Mouse (Mus musculus): ENCODE measurements around the gene Mycn. TPM values are rescaled to one million over a fixed set of nuclear protein-coding genes. Genes with fewer than 3 reads are reported as not detected.

Gene Mycn
- polyA plus RNA-seq, 1 experiment from 2014 or later, result 60.7 TPM

GRCm38 (mm10) chr12:12943288-12943687, 1.6 kb upstream of the Mycn start:
- WGBS, result 57% methylated on average over 6 of the region's 6 CpGs
- H3K27ac ChIP-seq (ENCODE audit: low read length), result no peak overlapping the region
- H3K4me1 ChIP-seq (ENCODE audit: control insufficient read depth, insufficient read depth, low read length), result peaks cover 4% of the 10 kb centered on the region; the same call in 1 of the 2 replicates
- no peaks in the 10 kb centered on the region for H3K27me3 ChIP-seq (replicated peaks; ENCODE audit: control insufficient read depth, insufficient read depth, low read length)
- peaks cover 3% of the 10 kb centered on the region; the same call in 1 of the 2 replicates for H3K36me3 ChIP-seq (ENCODE audit: control insufficient read depth, insufficient read depth, low read length)
- H3K9ac ChIP-seq (ENCODE audit: low read depth, low read length), result no peak overlapping the region
- H3K9me3 ChIP-seq (ENCODE audit: control insufficient read depth, low read length), result no peaks in the 10 kb centered on the region
- ATAC-seq, result no peak
- no peak overlapping the region for H3K4me2 ChIP-seq (ENCODE audit: low read depth, low read length)
- no peak overlapping the region for H3K4me3 ChIP-seq (ENCODE audit: low read length)

DNA sequence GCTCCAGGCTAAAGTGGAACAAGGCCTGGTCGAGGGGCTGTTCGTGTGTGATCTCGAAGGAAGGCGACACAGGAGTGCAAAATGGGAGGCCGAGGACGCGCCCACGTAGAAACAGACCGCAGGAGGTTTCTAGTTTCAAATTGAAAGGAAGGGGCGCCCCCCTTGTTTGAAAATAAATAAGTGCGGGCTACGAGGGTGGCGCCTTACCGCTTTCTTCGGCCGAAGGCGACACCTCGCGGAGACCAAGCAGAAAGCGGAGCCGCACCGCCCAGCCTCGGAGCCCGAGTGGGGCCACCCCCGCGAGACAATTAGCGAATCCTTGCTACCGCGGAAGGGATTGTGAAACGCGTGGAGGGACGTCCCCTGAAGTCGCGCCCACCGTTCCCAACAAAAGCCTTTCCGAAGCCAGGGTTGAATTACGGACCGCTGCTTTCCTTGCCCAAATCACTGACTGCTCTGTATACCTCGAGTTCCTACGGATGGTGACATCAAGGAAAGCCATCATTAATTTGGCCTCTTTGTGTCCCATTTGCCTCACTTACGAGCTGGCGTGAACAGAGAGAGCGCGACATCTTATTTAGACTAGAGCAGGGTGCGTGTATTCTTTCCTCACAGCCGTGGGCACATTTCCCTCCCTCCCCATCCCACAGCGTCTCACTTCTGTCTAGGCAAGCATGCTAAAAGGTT, 793 bp upstream of the Mycn start:
- peaks cover 4% of the 10 kb centered on the region; the same call in 1 of the 2 replicates for H3K4me1 ChIP-seq (ENCODE audit: control insufficient read depth, insufficient read depth, low read length)
- H3K36me3 ChIP-seq (ENCODE audit: control insufficient read depth, insufficient read depth, low read length), result peaks cover 3% of the 10 kb centered on the region; the same call in 1 of the 2 replicates
- peak overlapping the region; percentile 92 for H3K4me3 ChIP-seq (ENCODE audit: low read length)
- no peaks in the 10 kb centered on the region for H3K27me3 ChIP-seq (replicated peaks; ENCODE audit: control insufficient read depth, insufficient read depth, low read length)
- peak overlapping the region; percentile 86 for H3K4me2 ChIP-seq (ENCODE audit: low read depth, low read length)
- peak; percentile 55 for ATAC-seq
- H3K9me3 ChIP-seq (ENCODE audit: control insufficient read depth, low read length), result no peaks in the 10 kb centered on the region
- 2% methylated on average over 47 of the region's 47 CpGs for WGBS
- peak overlapping the region; percentile 91 for H3K9ac ChIP-seq (ENCODE audit: low read depth, low read length)
- peak overlapping the region; percentile 86 for H3K27ac ChIP-seq (ENCODE audit: low read length)

DNA sequence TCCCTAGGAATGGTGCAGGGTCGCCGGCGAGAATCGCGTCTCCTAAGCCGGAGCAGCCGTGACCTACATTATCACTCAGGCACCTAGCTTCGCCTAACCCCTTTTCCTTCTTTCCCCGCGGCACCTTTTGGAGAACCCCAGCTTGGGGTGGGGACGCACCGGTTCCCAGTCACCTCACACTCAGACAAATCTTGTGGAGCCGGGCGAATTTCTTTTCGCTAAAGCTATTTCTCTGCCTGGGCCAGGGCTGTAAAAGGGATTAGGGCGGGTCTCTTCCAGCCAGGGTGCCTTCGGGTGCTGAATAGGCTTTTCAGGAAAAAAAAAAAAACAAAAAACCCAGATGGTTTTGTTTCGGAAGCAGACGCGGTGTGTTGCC, 597 bp downstream of the Mycn start:
- H3K4me1 ChIP-seq (ENCODE audit: control insufficient read depth, insufficient read depth, low read length), result peaks cover 12% of the 10 kb centered on the region
- H3K9ac ChIP-seq (ENCODE audit: low read depth, low read length), result peak overlapping the region; percentile 91
- no peaks in the 10 kb centered on the region for H3K9me3 ChIP-seq (ENCODE audit: control insufficient read depth, low read length)
- 0 out of 2 replicates have a peak, but pooled peaks have one; percentile 0 for ATAC-seq
- 0% methylated on average over 20 of the region's 20 CpGs for WGBS
- H3K27ac ChIP-seq (ENCODE audit: low read length), result peak overlapping the region; percentile 89
- H3K4me2 ChIP-seq (ENCODE audit: low read depth, low read length), result peak overlapping the region; percentile 86
- H3K4me3 ChIP-seq (ENCODE audit: low read length), result peak overlapping the region; percentile 92
- no peaks in the 10 kb centered on the region for H3K27me3 ChIP-seq (replicated peaks; ENCODE audit: control insufficient read depth, insufficient read depth, low read length)
- peaks cover 11% of the 10 kb centered on the region for H3K36me3 ChIP-seq (ENCODE audit: control insufficient read depth, insufficient read depth, low read length)

DNA sequence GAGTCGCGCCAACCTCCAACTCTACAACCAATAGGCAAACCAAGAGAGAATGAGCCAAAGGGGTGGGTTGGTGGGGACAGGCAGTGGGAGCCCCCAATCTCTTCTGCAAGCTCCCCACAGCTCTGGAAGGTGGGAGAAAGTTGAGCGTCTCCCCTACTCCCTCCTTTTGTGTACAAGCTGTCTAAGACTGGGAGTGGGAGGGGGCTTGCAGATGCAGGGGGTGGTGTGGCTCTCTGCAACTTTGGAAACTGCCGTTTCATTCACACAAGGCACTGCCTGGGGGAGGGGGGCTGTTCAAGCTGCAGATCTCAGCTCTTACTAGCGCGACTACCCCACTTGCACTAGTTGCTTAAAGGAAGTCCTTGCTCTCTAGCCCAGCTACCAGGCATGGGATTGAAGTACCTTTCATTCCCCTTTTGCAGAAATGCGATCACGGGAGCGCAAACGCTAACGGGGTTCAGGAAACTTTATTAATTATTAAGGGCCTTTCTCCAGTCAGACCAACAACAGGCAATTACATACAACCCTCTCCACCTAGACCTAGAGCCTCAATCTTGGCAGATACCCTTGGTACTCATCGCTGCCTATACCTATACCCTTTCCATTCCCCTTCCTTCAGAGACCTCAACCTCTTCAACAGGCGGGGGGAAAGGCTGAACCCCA, 1.1 kb downstream of the Mycn start:
- H3K4me1 ChIP-seq (ENCODE audit: control insufficient read depth, insufficient read depth, low read length), result peaks cover 12% of the 10 kb centered on the region
- peak overlapping the region; percentile 89 for H3K27ac ChIP-seq (ENCODE audit: low read length)
- H3K9ac ChIP-seq (ENCODE audit: low read depth, low read length), result peak overlapping the region; percentile 91
- H3K36me3 ChIP-seq (ENCODE audit: control insufficient read depth, insufficient read depth, low read length), result peaks cover 13% of the 10 kb centered on the region
- H3K9me3 ChIP-seq (ENCODE audit: control insufficient read depth, low read length), result no peaks in the 10 kb centered on the region
- peak overlapping the region; percentile 92 for H3K4me3 ChIP-seq (ENCODE audit: low read length)
- no peak for ATAC-seq
- H3K27me3 ChIP-seq (replicated peaks; ENCODE audit: control insufficient read depth, insufficient read depth, low read length), result no peaks in the 10 kb centered on the region
- peak overlapping the region; percentile 86 for H3K4me2 ChIP-seq (ENCODE audit: low read depth, low read length)
- 0% methylated on average over 13 of the region's 13 CpGs for WGBS

- Histone ChIP-seq H3K36me3 (ENCODE audit: control insufficient read depth, insufficient read depth, low read length) (peaks cover 13% of the 10 kb centered on the region), H3K4me2 (ENCODE audit: low read depth, low read length) (peak overlapping the region; percentile 86), H3K4me1 (ENCODE audit: control insufficient read depth, insufficient read depth, low read length) (peaks cover 12% of the 10 kb centered on the region), H3K4me3 (ENCODE audit: low read length) (peak overlapping the region; percentile 92), H3K9me3 (ENCODE audit: control insufficient read depth, low read length) (no peaks in the 10 kb centered on the region), H3K27ac (ENCODE audit: low read length) (peak overlapping the region; percentile 89), H3K27me3 (replicated peaks; ENCODE audit: control insufficient read depth, insufficient read depth, low read length) (no peaks in the 10 kb centered on the region), H3K9ac (ENCODE audit: low read depth, low read length) (peak overlapping the region; percentile 91)
- WGBS, result under 1% methylated on average over 69 of the region's 69 CpGs
- no peak for ATAC-seq
These were observed 1.9 kb downstream of the Mycn start for GRCm38 (mm10) chr12:12939581-12940465.

DNA sequence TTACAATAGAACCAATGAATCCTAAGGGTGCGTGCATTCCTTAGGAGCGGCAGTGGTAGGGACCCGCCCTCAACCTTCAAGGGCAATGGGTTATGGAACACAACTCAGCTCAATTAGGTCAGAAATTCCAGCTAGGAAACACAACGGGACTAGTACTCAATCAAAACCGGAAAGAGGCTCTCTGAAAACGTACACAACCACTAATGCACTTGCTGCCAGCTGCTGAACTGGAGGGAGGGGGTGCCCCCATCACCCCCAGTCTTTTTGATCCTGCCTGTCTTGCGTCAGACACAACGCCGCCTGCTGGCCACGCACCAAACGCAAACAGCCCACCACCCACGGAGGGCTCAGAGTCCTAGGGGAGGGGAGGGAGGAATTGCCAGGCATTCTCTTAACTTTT, 2.9 kb downstream of the Mycn start:
- peak overlapping the region; percentile 92 for H3K4me3 ChIP-seq (ENCODE audit: low read length)
- peak; percentile 23 for ATAC-seq
- whole genome bisulfite sequencing, result under 1% methylated on average over 12 of the region's 12 CpGs

GRCm38 (mm10) chr12:12938361-12938760, 3.4 kb downstream of the Mycn start:
- Histone ChIP-seq H3K4me1 (ENCODE audit: control insufficient read depth, insufficient read depth, low read length) (peaks cover 12% of the 10 kb centered on the region), H3K27ac (ENCODE audit: low read length) (peak overlapping the region; percentile 89), H3K4me3 (ENCODE audit: low read length) (peak overlapping the region; percentile 92), H3K36me3 (ENCODE audit: control insufficient read depth, insufficient read depth, low read length) (peaks cover 13% of the 10 kb centered on the region), H3K27me3 (replicated peaks; ENCODE audit: control insufficient read depth, insufficient read depth, low read length) (no peaks in the 10 kb centered on the region), H3K9ac (ENCODE audit: low read depth, low read length) (peak overlapping the region; percentile 91), H3K9me3 (ENCODE audit: control insufficient read depth, low read length) (no peaks in the 10 kb centered on the region), H3K4me2 (ENCODE audit: low read depth, low read length) (peak overlapping the region; percentile 86)
- peak; percentile 28 for ATAC-seq
- under 1% methylated on average over 7 of the region's 7 CpGs for WGBS

More for the DNA sequence above, 2.9 kb downstream of the Mycn start:
- H3K9me3 ChIP-seq (ENCODE audit: control insufficient read depth, low read length), result no peaks in the 10 kb centered on the region
- H3K27me3 ChIP-seq (replicated peaks; ENCODE audit: control insufficient read depth, insufficient read depth, low read length), result no peaks in the 10 kb centered on the region
- peak overlapping the region; percentile 89 for H3K27ac ChIP-seq (ENCODE audit: low read length)
- H3K36me3 ChIP-seq (ENCODE audit: control insufficient read depth, insufficient read depth, low read length), result peaks cover 13% of the 10 kb centered on the region
- peak overlapping the region; percentile 91 for H3K9ac ChIP-seq (ENCODE audit: low read depth, low read length)
- peaks cover 12% of the 10 kb centered on the region for H3K4me1 ChIP-seq (ENCODE audit: control insufficient read depth, insufficient read depth, low read length)
- H3K4me2 ChIP-seq (ENCODE audit: low read depth, low read length), result peak overlapping the region; percentile 86

- H3K36me3 ChIP-seq (ENCODE audit: control insufficient read depth, insufficient read depth, low read length), result peaks cover 13% of the 10 kb centered on the region
- no peaks in the 10 kb centered on the region for H3K27me3 ChIP-seq (replicated peaks; ENCODE audit: control insufficient read depth, insufficient read depth, low read length)
- ATAC-seq, result no peak
- H3K4me2 ChIP-seq (ENCODE audit: low read depth, low read length), result peak overlapping the region; percentile 86
- 26% methylated on average over 9 of the region's 9 CpGs for WGBS
- H3K4me1 ChIP-seq (ENCODE audit: control insufficient read depth, insufficient read depth, low read length), result peaks cover 12% of the 10 kb centered on the region
- peak overlapping the region; percentile 92 for H3K4me3 ChIP-seq (ENCODE audit: low read length)
- H3K27ac ChIP-seq (ENCODE audit: low read length), result no peak overlapping the region
- peak overlapping the region; percentile 46 for H3K9ac ChIP-seq (ENCODE audit: low read depth, low read length)
- H3K9me3 ChIP-seq (ENCODE audit: control insufficient read depth, low read length), result no peaks in the 10 kb centered on the region
These were observed 4.0 kb downstream of the Mycn start for GRCm38 (mm10) chr12:12937746-12938145.

GRCm38 (mm10) chr12:12937088-12937487, 4.6 kb downstream of the Mycn start:
- WGBS, result 71% methylated on average over 30 of the region's 30 CpGs
- Histone ChIP-seq H3K36me3 (ENCODE audit: control insufficient read depth, insufficient read depth, low read length) (peaks cover 13% of the 10 kb centered on the region), H3K4me3 (ENCODE audit: low read length) (peak overlapping the region; percentile 92), H3K4me1 (ENCODE audit: control insufficient read depth, insufficient read depth, low read length) (peaks cover 12% of the 10 kb centered on the region), H3K9me3 (ENCODE audit: control insufficient read depth, low read length) (no peaks in the 10 kb centered on the region), H3K9ac (ENCODE audit: low read depth, low read length) (peak overlapping the region; percentile 46), H3K4me2 (ENCODE audit: low read depth, low read length) (peak overlapping the region; percentile 86), H3K27ac (ENCODE audit: low read length) (no peak overlapping the region), H3K27me3 (replicated peaks; ENCODE audit: control insufficient read depth, insufficient read depth, low read length) (no peaks in the 10 kb centered on the region)
- no peak for ATAC-seq
